Mouse (Mus musculus): ENCODE data around the gene AC124502.3.
"Not testable (repeated sequence)": the region's sequence is repeated elsewhere in the genome, so short reads cannot be mapped to it uniquely, and the experiment has no call there.

AC124502.3 gene

GRCm38 (mm10) chr19:5038709-5039156 is at the start of gene AC124502.3, which contains the start of gene B4gat1:
Gene AC124502.3 (plus strand): TSS chr19:5038891.
Gene B4gat1 (plus strand): TSS chr19:5038826.
- peak; percentile 66 to 80 for DNase-seq (ENCODE audit: low spot score in 2 of 2)

- peak; percentile 53 to 76 for DNase-seq (ENCODE audit: low spot score in 2 of 2)
These were observed 49.7 kb upstream of the AC124502.3 start for GRCm38 (mm10) chr19:4989013-4989412.

GRCm38 (mm10) chr19:4989434-4990255 is 49.0 kb upstream of the AC124502.3 start:
- DNase-seq (ENCODE audit: low spot score in 2 of 2) = no peak

GRCm38 (mm10) chr19:4990256-4990625 is 48.5 kb upstream of the AC124502.3 start, which contains the start of gene Npas4:
Gene Npas4 (minus strand): TSS chr19:4990316.
- no peak for DNase-seq (ENCODE audit: low spot score in 2 of 2)

GRCm38 (mm10) chr19:4990716-4991115 is 48.0 kb upstream of the AC124502.3 start:
- DNase-seq (ENCODE audit: low spot score in 2 of 2) = no peak

GRCm38 (mm10) chr19:4992371-4992770 is 46.3 kb upstream of the AC124502.3 start:
- no peak for DNase-seq (ENCODE audit: low spot score in 2 of 2)

- DNase-seq (ENCODE audit: low spot score in 2 of 2) = peak; percentile 51 to 53
These were observed 45.8 kb upstream of the AC124502.3 start for GRCm38 (mm10) chr19:4992904-4993303.

GRCm38 (mm10) chr19:4994043-4994442 is 44.6 kb upstream of the AC124502.3 start:
- no peak for DNase-seq (ENCODE audit: low spot score in 2 of 2)

- no peak for DNase-seq (ENCODE audit: low spot score in 2 of 2)
These were observed 39.1 kb upstream of the AC124502.3 start for GRCm38 (mm10) chr19:4999445-5000140.

- peak; percentile 67 to 78 for DNase-seq (ENCODE audit: low spot score in 2 of 2)
These were observed 36.9 kb upstream of the AC124502.3 start for GRCm38 (mm10) chr19:5001666-5002406.

- not testable (repeated sequence) for DNase-seq (ENCODE audit: low spot score in 2 of 2)
These were observed 35.0 kb upstream of the AC124502.3 start for GRCm38 (mm10) chr19:5003644-5004043.

- no peak for DNase-seq (ENCODE audit: low spot score in 2 of 2)
These were observed 33.8 kb upstream of the AC124502.3 start for GRCm38 (mm10) chr19:5004925-5005324.

- no peak for DNase-seq (ENCODE audit: low spot score in 2 of 2)
These were observed 25.6 kb upstream of the AC124502.3 start for GRCm38 (mm10) chr19:5013138-5013537.

- peak; percentile 32 to 34 for DNase-seq (ENCODE audit: low spot score in 2 of 2)
These were observed 23.7 kb upstream of the AC124502.3 start for GRCm38 (mm10) chr19:5014961-5015398.

- DNase-seq (ENCODE audit: low spot score in 2 of 2) = no peak
These were observed 22.4 kb upstream of the AC124502.3 start for GRCm38 (mm10) chr19:5016221-5016742.

- DNase-seq (ENCODE audit: low spot score in 2 of 2) = peak; percentile 64 to 79
These were observed 21.9 kb upstream of the AC124502.3 start for GRCm38 (mm10) chr19:5016782-5017181.

- DNase-seq (ENCODE audit: low spot score in 2 of 2) = no peak
These were observed 21.1 kb upstream of the AC124502.3 start for GRCm38 (mm10) chr19:5017611-5018010.

- no peak for DNase-seq (ENCODE audit: low spot score in 2 of 2)
These were observed 20.5 kb upstream of the AC124502.3 start for GRCm38 (mm10) chr19:5018191-5018590.

- no peak for DNase-seq (ENCODE audit: low spot score in 2 of 2)
These were observed 17.3 kb upstream of the AC124502.3 start for GRCm38 (mm10) chr19:5021416-5021815.

- peak; percentile 83 to 84 for DNase-seq (ENCODE audit: low spot score in 2 of 2)
These were observed 14.8 kb upstream of the AC124502.3 start, which contains the start of gene Slc29a2 for GRCm38 (mm10) chr19:5023621-5024479. Gene Slc29a2 (plus strand): TSS chr19:5023860.

- DNase-seq (ENCODE audit: low spot score in 2 of 2) = no peak
These were observed 12.6 kb upstream of the AC124502.3 start for GRCm38 (mm10) chr19:5026111-5026510.
